Mouse (Mus musculus) heart, postnatal 0 days (tissue): ENCODE results near the gene Cd86. TPM values are rescaled to one million over a fixed set of nuclear protein-coding genes. Genes with fewer than 3 reads are reported as not detected.

ENCODE experiments used
- ATAC-seq: fragments of 200-750 bp; cut with Nextera tagmentation; 2 replicates; pipeline ENCODE4 v1.8.0; 2017; ENCODE audit warnings: low read depth, moderate number of reproducible peaks, moderate library complexity; ENCODE audit not compliant: insufficient read depth
- DNase-seq: peaks from one replicate; pipeline ENCODE4 v3.0.0-alpha.2; 2016; ENCODE audit warnings: low spot score
- H3K27ac ChIP-seq: fragments of 300-500 bp; sonication (generic); 2 replicates; pipeline ENCODE4 v1.5.1; 2014; ENCODE audit warnings: low read depth, mild to moderate bottlenecking
- H3K27me3 ChIP-seq: fragments of 300-500 bp; sonication (generic); 2 replicates; pipeline ENCODE4 v1.6.1; 2014; ENCODE audit warnings: low read length, mixed read lengths; ENCODE audit not compliant: control insufficient read depth, insufficient read depth
- H3K36me3 ChIP-seq: fragments of 300-500 bp; sonication (generic); replicated peaks from 2 replicates; pipeline ENCODE4 v1.6.1; 2014; ENCODE audit warnings: low read length, mixed read lengths; ENCODE audit not compliant: control insufficient read depth, insufficient read depth
- H3K4me1 ChIP-seq: fragments of 300-500 bp; sonication (generic); 2 replicates; pipeline ENCODE4 v1.6.1; 2014; ENCODE audit warnings: antibody characterized with exemption; ENCODE audit not compliant: control insufficient read depth, insufficient read depth
- H3K4me2 ChIP-seq: fragments of 300-500 bp; sonication (generic); 2 replicates; pipeline ENCODE4 v1.6.1; 2014; ENCODE audit warnings: low read depth, mild to moderate bottlenecking, low read length, moderate library complexity
- H3K4me3 ChIP-seq: fragments of 300-500 bp; sonication (generic); 2 replicates; pipeline ENCODE4 v1.5.1; 2014; ENCODE audit warnings: low read depth, low read length
- H3K9ac ChIP-seq: fragments of 300-500 bp; sonication (generic); replicated peaks from 2 replicates; pipeline ENCODE4 v1.6.1; 2014; ENCODE audit warnings: low read depth, low read length, mixed read lengths
- H3K9me3 ChIP-seq: fragments of 300-500 bp; sonication (generic); replicated peaks from 2 replicates; pipeline ENCODE4 v1.6.1; 2016; ENCODE audit warnings: low read length; ENCODE audit not compliant: control insufficient read depth
- CTCF ChIP-seq: IDR thresholded peaks from 2 replicates; pipeline ENCODE4 v1.5.1; 2016; ENCODE audit warnings: antibody characterized with exemption, control low read depth, low read depth
- EP300 ChIP-seq: IDR thresholded peaks from 2 replicates; pipeline ENCODE4 v1.6.1; 2016; ENCODE audit warnings: antibody characterized with exemption, low read depth
- WGBS: fragments of 180-500 bp; shearing (Covaris S2); extraction: QIAGEN DNeasy Blood & Tissue Kit; methylation state at CpG from one replicate; pipeline ENCODE4 v1.1.7; 2014; 5-methylcytosine and 5-hydroxymethylcytosine counted together
- polyA plus RNA-seq: library from polyadenylated mRNA; unstranded; fragments of >200 nt; fragmentation: Nextera tagmentation; extraction: Ambion mirVana; gene quantifications from 2 replicates; pipeline ENCODE4 v1.2.1, GENCODE M21; 2015
- total RNA-seq: library from RNA; depleted of rRNA; stranded (reverse); fragments of >200 nt; gene quantifications from 2 replicates; pipeline ENCODE4 v1.2.3, GENCODE M21; 2014; ENCODE audit warnings: low replicate concordance

Cd86 gene
- total and polyA plus RNA-seq, 2 experiments from 2014 or later = 0.19 to 0.77 TPM

- 84% methylated on average over 10 of the region's 10 CpGs for WGBS
- no peak for TF ChIP-seq CTCF
- no peak for TF ChIP-seq EP300
These were observed 4.6 kb downstream of the Cd86 start for GRCm38 (mm10) chr16:36661330-36661729.

GRCm38 (mm10) chr16:36655910-36656309, 10.0 kb downstream of the Cd86 start:
- 83% methylated on average over 4 of the region's 4 CpGs for WGBS
- H3K27me3 ChIP-seq = no peaks in the 10 kb centered on the region
- no peak for DNase-seq

More at GRCm38 (mm10) chr16:36661330-36661729, 4.6 kb downstream of the Cd86 start:
- Histone ChIP-seq H3K4me1 (no peaks in the 10 kb centered on the region), H3K9me3 (no peaks in the 10 kb centered on the region), H3K27ac (no peak overlapping the region), H3K27me3 (no peaks in the 10 kb centered on the region), H3K4me3 (no peak overlapping the region), H3K36me3 (no peaks in the 10 kb centered on the region), H3K4me2 (no peak overlapping the region), H3K9ac (no peak overlapping the region)
- ATAC-seq (no peak), DNase-seq (no peak)

DNA sequence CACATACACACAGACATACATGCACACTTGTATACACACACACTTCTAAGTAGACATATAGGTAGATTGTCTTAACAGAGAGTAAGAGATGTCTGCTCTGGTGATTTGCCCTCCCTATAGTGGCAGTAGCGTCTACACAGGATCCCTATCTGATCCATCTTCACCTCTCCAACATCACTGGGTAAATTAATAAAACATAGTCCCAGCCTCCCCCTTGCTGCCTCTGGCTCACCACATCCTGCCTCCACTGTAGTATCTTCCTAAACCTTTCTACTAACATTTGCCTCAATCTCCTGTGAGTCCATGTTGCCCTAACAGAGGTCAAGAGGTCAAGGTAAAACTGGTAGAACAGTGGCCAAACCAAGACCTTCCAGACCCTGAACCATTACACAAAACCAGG, 10.7 kb downstream of the Cd86 start:
- Histone ChIP-seq H3K4me3 (no peak overlapping the region), H3K27me3 (no peaks in the 10 kb centered on the region), H3K9me3 (no peaks in the 10 kb centered on the region), H3K36me3 (no peaks in the 10 kb centered on the region), H3K9ac (no peak overlapping the region), H3K27ac (no peak overlapping the region), H3K4me1 (no peaks in the 10 kb centered on the region), H3K4me2 (no peak overlapping the region)
- ATAC-seq = no peak
- no peak for DNase-seq
- WGBS = 85% methylated on average over 1 of the region's 1 CpGs
- TF ChIP-seq EP300 (no peak), CTCF (no peak)

More at GRCm38 (mm10) chr16:36655910-36656309, 10.0 kb downstream of the Cd86 start:
- ATAC-seq = no peak
- H3K36me3 ChIP-seq = no peaks in the 10 kb centered on the region
- no peak overlapping the region for H3K9ac ChIP-seq
- H3K4me3 ChIP-seq = no peak overlapping the region
- H3K4me2 ChIP-seq = no peak overlapping the region
- no peak overlapping the region for H3K27ac ChIP-seq
- H3K9me3 ChIP-seq = no peaks in the 10 kb centered on the region
- TF ChIP-seq CTCF (no peak), EP300 (no peak)
- no peaks in the 10 kb centered on the region for H3K4me1 ChIP-seq

DNA sequence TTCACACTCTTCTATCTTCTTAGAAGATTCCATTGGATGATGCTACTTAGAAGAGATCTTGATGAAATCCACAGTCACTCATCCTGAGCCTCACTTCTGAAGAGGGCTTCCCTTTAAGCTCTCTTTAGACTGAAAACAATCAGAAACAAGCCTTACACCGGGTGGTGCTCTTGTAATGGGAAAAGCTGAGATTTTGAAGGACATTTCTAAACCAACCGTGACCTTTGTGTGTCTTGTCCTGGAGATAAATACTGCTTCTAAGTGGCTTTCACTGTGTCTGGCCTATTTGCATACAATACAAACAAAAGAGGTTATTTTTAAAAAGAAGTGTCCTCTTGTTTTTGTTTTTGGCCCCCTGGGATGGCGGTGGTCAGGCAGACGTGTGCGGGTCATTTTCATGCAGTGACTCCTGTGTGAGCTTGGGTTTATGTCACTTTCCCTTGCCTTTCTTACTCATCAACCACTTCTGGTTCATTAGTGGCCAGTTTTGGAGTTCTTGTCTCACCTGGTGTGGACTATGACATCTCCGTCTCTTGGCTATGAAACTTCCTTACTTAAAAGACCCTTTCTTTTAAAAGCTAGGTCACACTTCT, 14.6 kb downstream of the Cd86 start:
- 65% methylated on average over 6 of the region's 6 CpGs for WGBS
- Histone ChIP-seq H3K4me2 (no peak overlapping the region), H3K9ac (no peak overlapping the region), H3K9me3 (no peaks in the 10 kb centered on the region), H3K4me3 (no peak overlapping the region), H3K36me3 (no peaks in the 10 kb centered on the region), H3K4me1 (no peaks in the 10 kb centered on the region), H3K27ac (no peak overlapping the region), H3K27me3 (no peaks in the 10 kb centered on the region)
- ATAC-seq = no peak
- no peak for DNase-seq
- TF ChIP-seq EP300 (no peak), CTCF (no peak)

DNA sequence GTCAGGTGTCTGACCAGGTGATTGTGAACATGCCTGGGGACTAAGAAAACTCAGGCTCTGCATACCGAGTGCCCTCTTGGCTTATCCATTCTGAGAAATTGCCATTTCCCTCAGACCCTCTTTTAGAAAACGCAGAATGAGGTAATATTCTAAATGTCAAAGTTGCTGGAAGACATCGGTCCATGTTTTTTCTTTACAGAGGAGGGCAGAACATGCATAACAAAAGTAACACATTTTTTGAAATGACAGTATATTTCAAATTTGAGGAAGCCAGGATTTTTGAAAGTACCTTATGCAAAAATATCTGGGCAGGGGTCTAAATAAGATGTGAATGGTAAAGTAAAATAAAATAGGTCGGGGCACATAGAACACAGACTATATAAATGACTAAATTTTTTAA, 15.4 kb downstream of the Cd86 start:
- no peak overlapping the region for H3K27ac ChIP-seq
- no peaks in the 10 kb centered on the region for H3K27me3 ChIP-seq
- TF ChIP-seq EP300 = no peak
- TF ChIP-seq CTCF = no peak
- H3K36me3 ChIP-seq = no peaks in the 10 kb centered on the region
- no peaks in the 10 kb centered on the region for H3K9me3 ChIP-seq
- no peaks in the 10 kb centered on the region for H3K4me1 ChIP-seq
- 73% methylated on average over 4 of the region's 4 CpGs for WGBS
- DNase-seq = no peak
- no peak overlapping the region for H3K4me2 ChIP-seq
- H3K4me3 ChIP-seq = no peak overlapping the region
- ATAC-seq = no peak
- H3K9ac ChIP-seq = no peak overlapping the region

DNA sequence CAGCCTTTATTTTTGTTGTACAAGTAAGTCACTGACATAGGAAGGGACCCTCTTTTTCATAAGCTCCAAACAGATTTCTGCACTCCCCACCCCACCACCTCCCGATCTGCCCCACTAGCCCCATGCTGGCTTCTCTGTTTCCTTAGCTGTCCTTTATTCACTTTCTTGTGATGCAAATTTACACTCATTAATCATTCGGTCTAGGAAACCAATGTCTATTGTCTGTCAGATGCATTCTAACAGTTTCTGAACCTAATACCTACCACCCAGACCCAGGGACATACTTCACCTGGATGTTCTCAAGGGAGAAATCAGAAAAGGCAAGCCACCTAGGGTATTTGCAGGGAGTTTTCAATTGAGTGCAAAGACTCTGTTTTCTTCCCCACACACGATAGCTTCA, 16.6 kb downstream of the Cd86 start:
- DNase-seq = no peak
- no peak overlapping the region for H3K4me3 ChIP-seq
- no peaks in the 10 kb centered on the region for H3K27me3 ChIP-seq
- H3K4me2 ChIP-seq = no peak overlapping the region
- 60% methylated on average over 3 of the region's 3 CpGs for WGBS
- TF ChIP-seq CTCF = no peak
- no peak for TF ChIP-seq EP300
- H3K4me1 ChIP-seq = no peaks in the 10 kb centered on the region
- H3K9ac ChIP-seq = no peak overlapping the region
- H3K9me3 ChIP-seq = no peaks in the 10 kb centered on the region
- H3K27ac ChIP-seq = no peak overlapping the region
- H3K36me3 ChIP-seq = no peaks in the 10 kb centered on the region
- no peak for ATAC-seq
